Mouse (Mus musculus): ENCODE measurements around the gene Amt.

The Amt gene

GRCm38 (mm10) chr9:108325811-108326210, 29.2 kb downstream of the Amt start:
- in situ Hi-C loops (cut with MboI; ENCODE audit: unreplicated experiment in 2 of 2), result loop anchor here in 1 of 2 experiments (25.0 kb wide), 1 partner anchor 989 kb away; the partner anchor contains the start of genes 6430571L13Rik and Hemk1

GRCm38 (mm10) chr9:108337848-108338550, 41.3 kb downstream of the Amt start:
- in situ Hi-C loops (cut with MboI; ENCODE audit: unreplicated experiment in 2 of 2), result loop anchor here in 1 of 2 experiments (25.0 kb wide), 1 partner anchor 1001 kb away; the partner anchor contains the start of genes 6430571L13Rik and Hemk1

GRCm38 (mm10) chr9:108338551-108338885, 41.9 kb downstream of the Amt start:
- in situ Hi-C loops (cut with MboI; ENCODE audit: unreplicated experiment in 2 of 2), result loop anchor here in 1 of 2 experiments (25.0 kb wide), 1 partner anchor 1001 kb away; the partner anchor contains the start of genes 6430571L13Rik and Hemk1

GRCm38 (mm10) chr9:108338886-108339781, 42.5 kb downstream of the Amt start, which contains the start of gene Gpx1:
Gene Gpx1 (plus strand): TSS chr9:108338903.
- in situ Hi-C loops (cut with MboI; ENCODE audit: unreplicated experiment in 2 of 2), result loop anchor here in 1 of 2 experiments (25.0 kb wide), 1 partner anchor 1002 kb away; the partner anchor contains the start of genes 6430571L13Rik and Hemk1

GRCm38 (mm10) chr9:108339886-108340257, 43.2 kb downstream of the Amt start:
- in situ Hi-C loops (cut with MboI; ENCODE audit: unreplicated experiment in 2 of 2), result loop anchor here in 1 of 2 experiments (5.0 to 25.0 kb wide), 2 partner anchors 33 to 1003 kb away; partner anchors contain the start of genes 6430571L13Rik, Hemk1, Rhoa and Tcta

- in situ Hi-C loops (cut with MboI; ENCODE audit: unreplicated experiment in 2 of 2), result loop anchor here in 1 of 2 experiments (5.0 to 25.0 kb wide), 2 partner anchors 33 to 1003 kb away; partner anchors contain the start of genes 6430571L13Rik, Hemk1, Rhoa and Tcta
Measured at GRCm38 (mm10) chr9:108340258-108341138, 43.8 kb downstream of the Amt start.

- in situ Hi-C loops (cut with MboI; ENCODE audit: unreplicated experiment in 2 of 2), result loop anchor here in 1 of 2 experiments (5.0 to 25.0 kb wide), 2 partner anchors 34 to 1004 kb away; partner anchors contain the start of genes 6430571L13Rik, Hemk1, Rhoa and Tcta
Measured at GRCm38 (mm10) chr9:108341139-108341475, 44.5 kb downstream of the Amt start.

- in situ Hi-C loops (cut with MboI; ENCODE audit: unreplicated experiment in 2 of 2), result loop anchor here in 1 of 2 experiments (5.0 to 25.0 kb wide), 2 partner anchors 34 to 1004 kb away; partner anchors contain the start of genes 6430571L13Rik, Hemk1, Rhoa and Tcta
Measured at GRCm38 (mm10) chr9:108341801-108342200, 45.1 kb downstream of the Amt start.

GRCm38 (mm10) chr9:108342301-108342831, 45.7 kb downstream of the Amt start:
- in situ Hi-C loops (cut with MboI; ENCODE audit: unreplicated experiment in 2 of 2), result loop anchor here in 1 of 2 experiments (5.0 to 25.0 kb wide), 2 partner anchors 35 to 1005 kb away; partner anchors contain the start of genes 6430571L13Rik, Hemk1, Rhoa and Tcta

GRCm38 (mm10) chr9:108343331-108343730, 46.7 kb downstream of the Amt start:
- in situ Hi-C loops (cut with MboI; ENCODE audit: unreplicated experiment in 2 of 2), result loop anchor here in 1 of 2 experiments (5.0 to 25.0 kb wide), 2 partner anchors 36 to 1006 kb away; partner anchors contain the start of genes 6430571L13Rik, Hemk1, Rhoa and Tcta

- in situ Hi-C loops (cut with MboI; ENCODE audit: unreplicated experiment in 2 of 2), result loop anchor here in 1 of 2 experiments (5.0 to 25.0 kb wide), 2 partner anchors 37 to 1007 kb away; partner anchors contain the start of genes 6430571L13Rik, Hemk1, Rhoa and Tcta
Measured at GRCm38 (mm10) chr9:108343835-108344234, 47.2 kb downstream of the Amt start.

- in situ Hi-C loops (cut with MboI; ENCODE audit: unreplicated experiment in 2 of 2), result loop anchor here in 1 of 2 experiments (5.0 to 25.0 kb wide), 2 partner anchors 37 to 1007 kb away; partner anchors contain the start of genes 6430571L13Rik, Hemk1, Rhoa and Tcta
Measured at GRCm38 (mm10) chr9:108344471-108344870, 47.8 kb downstream of the Amt start.

- in situ Hi-C loops (cut with MboI; ENCODE audit: unreplicated experiment in 2 of 2), result loop anchor here (5.0 to 25.0 kb wide), 2 partner anchors 40 to 1010 kb away; partner anchors contain the start of genes 6430571L13Rik (in 1 of the 2), Hemk1 (in 1 of the 2), Rhoa (in 1 of the 2) and Tcta (in 1 of the 2)
Measured at GRCm38 (mm10) chr9:108347024-108347423, 50.4 kb downstream of the Amt start.

- in situ Hi-C loops (cut with MboI; ENCODE audit: unreplicated experiment in 2 of 2), result loop anchor here (5.0 to 25.0 kb wide), 2 partner anchors 40 to 1010 kb away; partner anchors contain the start of genes 6430571L13Rik (in 1 of the 2), Hemk1 (in 1 of the 2), Rhoa (in 1 of the 2) and Tcta (in 1 of the 2)
Measured at GRCm38 (mm10) chr9:108347540-108348289, 51.1 kb downstream of the Amt start, which contains the start of gene Usp4. Gene Usp4 (plus strand): TSS chr9:108347853.

GRCm38 (mm10) chr9:108348290-108348680, 51.6 kb downstream of the Amt start:
- in situ Hi-C loops (cut with MboI; ENCODE audit: unreplicated experiment in 2 of 2), result loop anchor here (5.0 to 25.0 kb wide), 2 partner anchors 41 to 1011 kb away; partner anchors contain the start of genes 6430571L13Rik (in 1 of the 2), Hemk1 (in 1 of the 2), Rhoa (in 1 of the 2) and Tcta (in 1 of the 2)

GRCm38 (mm10) chr9:108349727-108350126, 53.1 kb downstream of the Amt start:
- in situ Hi-C loops (cut with MboI; ENCODE audit: unreplicated experiment in 2 of 2), result loop anchor here (5.0 to 25.0 kb wide), 4 partner anchors 42 to 1838 kb away; partner anchors contain the start of genes 6430571L13Rik (in 1 of the 2), Hemk1 (in 1 of the 2), Rbm5 (in 1 of the 2) and Rhoa (in 1 of the 2)

Measured in v-Abl transformed pro-B cells (cell line).